ENCODE assay signal across 24 mouse cellular contexts in genomic region chr14:99210431-99210830, GRCm38 (mm10).
DNase-seq lines count a peak whose midpoint lies in the region; TF ChIP-seq lines count a peak whose summit lies in the region.
"Had no signal": no experiment of that assay in that cellular context is flagged by ENCODE, and none has a peak within 500 bp of the region (broad histone marks: within the 10 kb centered on the region; RNA-seq: fewer than 3 reads in every experiment).

No protein-coding gene starts in this region.

- H3K27ac ChIP-seq in kidney, adult 2 months (ENCODE audit: insufficient read depth, low read depth, low read length), result no peak overlapping the region
- H3K27ac ChIP-seq: embryonic facial prominence, embryonic 12.5 days; embryonic facial prominence, embryonic 15.5 days; hindbrain, embryonic 10.5 days; hindbrain, embryonic 13.5 days had no signal

- WGBS in kidney, adult 2 months, result 84% methylated on average over 5 of the region's 5 CpGs

- no peaks in the 10 kb centered on the region; the same call in 1 of the 2 replicates for H3K36me3 ChIP-seq in kidney, adult 2 months (ENCODE audit: control insufficient read depth, insufficient read depth, low read length)
- H3K36me3 ChIP-seq: embryonic facial prominence, embryonic 15.5 days had no signal

- H3K27me3 ChIP-seq in kidney, adult 2 months (replicated peaks; ENCODE audit: control insufficient read depth, insufficient read depth, low read length), result no peaks in the 10 kb centered on the region
- H3K27me3 ChIP-seq: CH12.LX; embryonic facial prominence, embryonic 12.5 days; embryonic facial prominence, embryonic 15.5 days; hindbrain, embryonic 13.5 days; Patski had no signal

- TF ChIP-seq POLR2A in kidney, adult 2 months (IDR thresholded peaks at IDR 0.05; ENCODE audit: low read depth, low read length), result no peak

- H3K4me3 ChIP-seq in kidney, adult 2 months (ENCODE audit: insufficient read depth, low read depth, low read length), result no peak overlapping the region
- H3K4me3 ChIP-seq: embryonic facial prominence, embryonic 12.5 days; embryonic facial prominence, embryonic 15.5 days; hindbrain, embryonic 10.5 days; hindbrain, embryonic 13.5 days had no signal

- DNase-seq in heart, adult 11 months, result peak; percentile 40
- no peak for DNase-seq in heart, postnatal 10 days
- peak; percentile 16 for DNase-seq in layer of hippocampus, adult 9-11 months
- DNase-seq in layer of hippocampus, postnatal 25 days (ENCODE audit: extremely low spot score in 1 of 2, low spot score in 1 of 2), result no peak
- DNase-seq in right cerebral cortex, adult 2 months (ENCODE audit: low spot score in 2 of 2), result peak; percentile 11 to 29
- DNase-seq in right cerebral cortex, postnatal 4 days, result no peak
- DNase-seq in kidney, adult 2 months, result no peak
- DNase-seq: adrenal gland, postnatal 10 days; adrenal gland, postnatal 36 days; B cell, adult 2 months; cerebellum, adult 11 months; cerebellum, adult 2 months; cerebellum, adult 9-11 months; cerebellum, postnatal 25 days; forebrain, postnatal 0 days; gastrocnemius, postnatal 10 days; gastrocnemius, postnatal 36 days; heart, postnatal 36 days had no signal

- TF ChIP-seq CTCF in kidney, adult 2 months (conservative IDR thresholded peaks at IDR 0.05; ENCODE audit: insufficient read depth, insufficient read length, low read depth, low read length), result no peak

- intact Hi-C loops in heart, postnatal 10 days (cut with DNase I), result no loop called here

- H3K4me1 ChIP-seq in kidney, adult 2 months (ENCODE audit: control insufficient read depth, insufficient read depth, low read length), result no peaks in the 10 kb centered on the region
- H3K4me1 ChIP-seq: embryonic facial prominence, embryonic 12.5 days; embryonic facial prominence, embryonic 15.5 days; hindbrain, embryonic 10.5 days; hindbrain, embryonic 13.5 days had no signal

Comparison
In these comparisons a context has a peak if more than half of its experiments do, and no peak if none do; other contexts are left out.
1. DNase-seq: peak in heart, adult 11 months (single experiment), layer of hippocampus, adult 9-11 months (single experiment) and right cerebral cortex, adult 2 months (2 of 2); none in heart, postnatal 10 days (0 of 2), layer of hippocampus, postnatal 25 days (0 of 2), right cerebral cortex, postnatal 4 days (single experiment) and kidney, adult 2 months (single experiment).